Mouse (Mus musculus): ENCODE data around the gene Ddx39b.

Gene Ddx39b

DNA sequence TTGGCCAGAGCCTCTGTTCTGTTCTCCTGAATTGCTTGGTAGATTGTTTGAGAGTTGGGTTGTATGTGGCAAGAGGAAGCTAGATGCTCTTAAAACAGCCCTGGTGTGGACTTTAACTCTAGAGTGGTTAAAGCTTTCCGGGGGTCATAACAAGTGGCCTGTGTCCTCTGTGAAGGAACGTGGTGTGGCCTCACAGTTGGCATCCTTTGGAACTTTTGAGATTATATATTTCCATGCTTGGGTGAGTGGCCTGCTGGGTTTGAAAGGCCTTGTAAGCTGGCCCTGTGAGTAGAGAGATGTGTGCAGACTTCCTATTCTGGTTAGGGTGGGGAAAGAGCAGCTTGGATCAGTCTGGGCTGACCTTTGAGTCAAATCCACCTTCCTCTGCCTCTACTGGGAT lies 3.5 kb downstream of the Ddx39b start:
- DNase-seq (ENCODE audit: low read depth, low spot score): no peak

DNA sequence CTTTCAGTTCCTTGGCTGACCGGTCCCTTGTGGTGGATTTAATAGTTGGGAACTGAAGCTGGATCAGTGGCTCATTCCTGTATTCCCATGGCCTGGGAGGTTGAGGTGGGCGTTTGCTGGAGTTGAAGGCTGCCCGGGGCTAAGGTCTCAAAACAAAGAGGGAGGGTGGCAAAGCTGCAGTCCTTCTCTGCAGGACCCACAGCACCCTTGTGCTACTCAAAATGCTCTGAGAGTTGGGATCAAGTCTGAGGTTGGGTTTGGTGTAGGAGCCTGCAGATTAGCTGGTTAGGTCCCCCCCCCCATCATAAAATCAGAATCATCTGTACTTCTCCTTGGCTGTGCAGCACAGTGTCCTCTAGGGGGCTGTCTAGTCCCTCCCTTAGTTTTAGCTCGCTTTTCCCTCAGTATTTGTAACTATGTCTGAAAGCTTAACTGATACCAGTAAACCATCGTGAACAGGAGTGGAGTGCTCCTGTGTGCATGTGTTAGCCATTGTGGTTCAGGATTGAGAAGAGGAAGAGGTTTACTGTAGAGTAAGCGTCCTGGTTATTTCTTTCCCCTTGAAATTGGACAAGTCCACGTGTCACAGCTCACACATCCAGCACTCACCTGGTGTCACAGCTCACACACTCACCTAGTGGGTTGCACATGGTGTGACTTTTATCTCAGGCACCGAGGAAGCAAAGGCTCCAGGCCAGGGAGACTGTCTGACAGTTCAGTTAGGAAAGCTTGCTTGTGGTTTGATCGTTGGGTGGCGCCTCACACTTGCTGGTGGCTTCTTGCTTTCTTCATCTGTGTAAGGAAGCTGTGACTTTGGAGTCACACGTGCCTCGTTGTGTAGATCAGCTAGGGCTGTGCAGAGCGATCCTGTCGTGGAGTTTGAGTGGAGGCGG lies 4.4 kb downstream of the Ddx39b start:
- no peak for DNase-seq (ENCODE audit: low read depth, low spot score)

DNA sequence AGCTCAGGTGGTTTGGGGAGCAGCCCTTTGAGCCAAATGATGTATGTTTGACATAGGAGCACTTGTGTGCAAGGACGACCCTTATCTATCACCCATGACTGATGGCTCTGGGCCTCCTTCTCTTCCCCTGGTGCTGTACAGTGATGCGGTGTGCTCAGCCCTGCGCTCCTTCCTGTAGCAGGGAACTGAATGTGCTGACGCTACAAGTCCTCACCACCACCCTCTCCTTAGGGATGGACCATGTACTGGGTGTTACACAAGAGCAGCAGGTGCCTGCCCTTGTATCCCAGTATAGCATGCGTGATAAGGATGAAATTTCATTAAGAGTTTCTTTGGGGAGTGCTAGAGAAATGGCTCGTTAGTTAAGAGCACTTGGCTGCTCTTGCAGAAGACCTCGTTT lies 5.6 kb downstream of the Ddx39b start:
- no peak for DNase-seq (ENCODE audit: low read depth, low spot score)

DNA sequence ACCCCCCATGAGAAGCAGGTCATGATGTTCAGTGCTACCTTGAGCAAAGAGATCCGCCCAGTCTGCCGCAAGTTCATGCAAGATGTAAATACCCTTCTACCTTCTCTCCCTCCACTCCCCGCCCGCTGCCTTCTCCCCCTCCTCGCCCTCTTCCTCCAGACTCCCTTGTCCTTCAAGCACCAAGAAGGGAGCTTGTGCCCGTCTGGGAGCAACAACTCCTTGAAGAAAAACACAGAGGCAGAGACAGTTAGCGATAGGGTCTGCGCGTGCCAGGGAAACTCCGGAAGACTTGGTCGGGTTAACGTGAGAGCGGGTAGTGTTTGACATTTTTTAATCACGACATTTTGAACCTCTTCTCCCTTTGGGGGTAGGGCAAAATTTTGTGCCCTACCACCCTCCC lies 7.4 kb downstream of the Ddx39b start:
- DNase-seq (ENCODE audit: low read depth, low spot score): no peak

DNA sequence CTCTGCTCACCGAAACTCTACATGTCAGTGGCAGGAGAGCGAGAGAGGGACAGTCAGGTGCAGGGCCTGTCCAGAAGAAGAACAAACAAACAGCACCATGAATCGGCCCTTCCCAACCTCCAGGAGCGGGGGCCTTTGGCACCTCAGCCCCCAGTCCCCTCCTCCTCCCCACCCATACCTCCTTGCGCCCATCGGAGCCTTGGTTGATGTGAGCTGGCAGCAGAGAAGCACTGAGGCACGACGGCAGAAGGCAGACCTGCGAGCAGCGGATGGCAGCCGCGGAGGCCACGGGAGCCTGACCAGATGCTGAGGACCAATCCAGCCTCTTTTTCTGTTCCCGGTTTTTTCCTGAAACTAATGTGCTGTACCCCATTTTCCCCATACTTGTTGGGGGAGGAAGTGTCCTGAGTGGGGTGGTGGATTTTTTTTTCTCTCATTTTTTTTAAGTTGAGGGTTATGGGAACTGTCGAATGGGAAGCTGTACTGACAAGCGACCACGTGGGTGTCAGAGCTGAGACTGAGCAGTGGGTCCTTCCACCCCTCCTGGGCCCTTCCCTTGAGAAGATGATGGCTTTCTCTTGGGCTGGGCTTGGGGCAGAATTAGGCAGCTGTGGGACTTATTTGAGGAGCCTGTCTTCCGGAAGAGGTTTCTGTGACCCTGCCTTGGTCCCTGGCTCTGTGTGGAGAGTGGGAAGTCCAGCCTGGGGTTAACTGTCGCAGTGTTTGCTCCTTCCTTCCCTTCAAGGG lies 8.1 kb downstream of the Ddx39b start:
- DNase-seq (ENCODE audit: low read depth, low spot score): no peak

DNA sequence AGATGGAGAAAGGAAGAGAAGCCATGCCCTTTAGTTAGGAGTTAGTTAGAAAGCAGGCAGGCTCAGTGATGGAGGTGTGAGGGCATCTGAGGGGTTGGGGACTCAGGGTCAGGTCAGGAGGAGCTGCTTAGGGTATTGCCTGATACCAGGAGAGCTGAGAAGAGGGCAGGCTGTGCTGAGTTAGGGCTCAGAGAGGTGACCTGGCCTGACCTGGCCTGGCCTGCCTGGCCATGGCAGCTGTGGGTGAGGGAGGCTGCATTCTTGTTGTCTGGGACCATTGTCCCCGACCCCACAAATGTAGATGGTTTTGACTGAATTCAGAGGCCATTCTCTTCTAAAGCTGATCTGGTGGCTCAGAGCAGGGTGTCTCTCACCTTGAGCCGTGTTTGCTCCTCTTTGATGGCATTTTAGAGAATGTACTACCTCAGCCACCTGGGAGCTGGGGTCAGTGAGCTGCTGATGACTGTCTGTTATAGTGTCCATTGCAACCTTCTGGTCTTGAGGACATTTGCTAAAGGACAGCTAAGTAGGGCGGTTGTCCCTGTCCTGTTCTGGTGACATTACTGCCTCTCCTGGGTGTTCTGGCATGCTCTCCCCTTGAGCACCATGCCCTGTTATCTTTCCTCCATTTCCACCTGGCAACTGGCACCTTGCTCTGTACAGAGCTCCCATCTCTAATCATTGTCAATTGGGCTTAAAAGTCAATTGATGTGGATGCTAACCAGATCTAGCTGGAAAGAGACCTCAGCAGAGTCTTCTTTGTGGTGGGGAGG lies 9.0 kb downstream of the Ddx39b start:
- DNase-seq (ENCODE audit: low read depth, low spot score): no peak

DNA sequence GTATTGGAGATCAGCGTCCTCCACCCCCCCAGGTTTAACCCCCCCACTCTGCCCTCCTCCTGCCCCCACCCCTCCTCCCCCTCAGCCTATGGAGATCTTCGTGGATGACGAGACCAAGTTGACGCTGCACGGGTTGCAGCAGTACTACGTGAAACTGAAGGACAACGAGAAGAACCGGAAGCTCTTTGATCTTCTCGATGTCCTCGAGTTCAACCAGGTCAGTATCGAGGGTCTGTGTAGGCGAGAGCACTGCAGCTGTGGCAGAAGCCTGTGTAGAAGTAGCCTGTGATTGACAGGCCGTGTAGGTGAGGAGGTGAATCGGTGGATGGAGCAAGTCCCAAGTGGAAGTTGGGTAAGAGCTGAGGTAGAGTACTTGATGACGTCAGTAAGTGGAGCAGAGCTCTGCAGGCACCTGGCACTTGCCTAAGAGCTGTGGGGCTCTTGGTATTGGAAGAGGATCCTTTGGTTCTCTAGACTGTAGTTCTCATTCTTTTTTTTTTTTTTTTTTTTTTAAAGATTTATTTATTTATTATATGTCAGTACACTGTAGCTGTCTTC lies 9.7 kb downstream of the Ddx39b start:
- no peak for DNase-seq (ENCODE audit: low read depth, low spot score)

DNA sequence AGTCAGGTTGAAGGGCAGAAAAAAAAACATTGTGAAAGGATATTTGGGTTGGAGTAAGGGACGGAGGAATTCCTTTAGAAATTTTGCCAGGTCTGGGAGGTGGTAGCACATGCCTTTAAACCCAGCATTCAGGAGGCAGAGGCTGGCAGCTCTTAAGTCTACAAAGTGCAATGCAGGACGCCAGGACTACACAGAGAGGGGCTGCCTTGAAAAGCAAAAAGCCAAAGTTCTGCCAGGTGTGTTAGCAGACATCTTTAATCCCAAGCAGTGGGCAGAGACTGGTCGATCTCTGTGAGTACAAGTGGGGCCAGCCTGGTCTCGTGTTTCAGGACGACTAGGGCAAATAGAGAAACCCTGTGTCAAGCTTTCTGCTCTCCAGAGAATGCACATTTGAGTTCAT lies 10.4 kb downstream of the Ddx39b start:
- DNase-seq (ENCODE audit: low read depth, low spot score): no peak

DNA sequence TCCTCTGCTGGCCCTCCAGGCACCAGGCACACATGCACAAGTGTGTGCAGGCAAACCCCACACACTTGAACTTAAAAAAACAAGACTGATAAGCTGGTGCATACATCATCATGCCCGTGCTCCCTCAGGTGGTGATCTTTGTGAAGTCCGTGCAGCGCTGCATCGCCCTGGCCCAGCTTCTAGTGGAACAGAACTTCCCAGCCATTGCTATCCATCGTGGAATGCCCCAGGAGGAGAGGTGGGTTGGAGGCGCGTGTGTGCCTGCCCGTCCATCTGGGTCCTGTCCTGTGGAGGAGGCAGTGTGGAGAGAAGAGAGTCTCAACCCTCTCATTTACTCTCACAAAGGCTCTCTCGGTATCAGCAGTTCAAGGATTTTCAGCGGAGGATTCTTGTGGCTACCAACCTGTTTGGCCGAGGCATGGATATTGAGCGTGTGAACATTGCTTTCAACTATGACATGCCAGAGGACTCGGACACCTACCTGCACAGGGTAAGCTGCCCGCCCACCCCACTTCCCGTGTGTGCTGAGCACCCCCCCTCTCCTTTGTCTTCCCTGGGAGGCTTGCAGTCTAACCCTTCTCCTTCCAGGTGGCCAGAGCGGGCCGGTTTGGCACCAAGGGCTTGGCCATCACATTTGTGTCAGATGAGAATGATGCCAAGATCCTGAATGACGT lies 11.2 kb downstream of the Ddx39b start:
- DNase-seq (ENCODE audit: low read depth, low spot score): no peak

DNA sequence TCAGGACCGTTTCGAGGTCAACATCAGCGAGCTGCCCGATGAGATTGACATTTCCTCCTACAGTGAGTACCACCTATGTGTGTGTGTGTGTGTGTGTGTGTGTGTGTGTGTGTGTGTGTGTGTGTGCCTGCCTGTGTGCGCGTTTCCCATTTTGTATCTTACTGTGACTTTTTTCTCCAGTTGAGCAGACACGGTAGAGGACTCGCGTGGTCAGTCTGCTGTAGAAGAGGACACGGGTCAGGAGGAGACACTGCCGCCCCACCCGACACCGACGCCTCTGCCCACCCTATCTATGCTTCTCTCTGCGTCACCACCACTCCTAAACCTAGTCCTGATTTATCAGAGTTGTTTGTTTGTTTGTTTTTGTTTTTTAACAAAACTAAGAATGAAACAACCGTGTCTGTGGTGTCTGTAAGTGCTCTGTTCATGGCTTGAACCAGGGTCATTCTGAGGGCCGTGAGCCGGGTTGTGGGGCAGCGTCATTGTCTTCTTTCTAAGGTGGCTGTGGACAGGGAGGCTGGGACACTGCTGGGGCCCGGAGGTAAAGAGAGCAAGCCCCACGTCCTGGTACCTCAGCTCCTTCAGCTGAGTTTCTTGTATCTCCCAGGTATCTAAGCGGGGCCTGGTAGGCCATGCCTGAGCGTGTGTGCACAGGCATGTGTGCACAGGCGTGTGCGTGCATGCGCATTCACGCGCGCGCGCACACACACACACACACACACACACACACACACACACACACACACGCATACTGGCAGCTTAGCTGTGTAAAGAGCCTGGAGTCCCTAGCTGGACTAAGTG lies 11.9 kb downstream of the Ddx39b start:
- no peak for DNase-seq (ENCODE audit: low read depth, low spot score)

DNA sequence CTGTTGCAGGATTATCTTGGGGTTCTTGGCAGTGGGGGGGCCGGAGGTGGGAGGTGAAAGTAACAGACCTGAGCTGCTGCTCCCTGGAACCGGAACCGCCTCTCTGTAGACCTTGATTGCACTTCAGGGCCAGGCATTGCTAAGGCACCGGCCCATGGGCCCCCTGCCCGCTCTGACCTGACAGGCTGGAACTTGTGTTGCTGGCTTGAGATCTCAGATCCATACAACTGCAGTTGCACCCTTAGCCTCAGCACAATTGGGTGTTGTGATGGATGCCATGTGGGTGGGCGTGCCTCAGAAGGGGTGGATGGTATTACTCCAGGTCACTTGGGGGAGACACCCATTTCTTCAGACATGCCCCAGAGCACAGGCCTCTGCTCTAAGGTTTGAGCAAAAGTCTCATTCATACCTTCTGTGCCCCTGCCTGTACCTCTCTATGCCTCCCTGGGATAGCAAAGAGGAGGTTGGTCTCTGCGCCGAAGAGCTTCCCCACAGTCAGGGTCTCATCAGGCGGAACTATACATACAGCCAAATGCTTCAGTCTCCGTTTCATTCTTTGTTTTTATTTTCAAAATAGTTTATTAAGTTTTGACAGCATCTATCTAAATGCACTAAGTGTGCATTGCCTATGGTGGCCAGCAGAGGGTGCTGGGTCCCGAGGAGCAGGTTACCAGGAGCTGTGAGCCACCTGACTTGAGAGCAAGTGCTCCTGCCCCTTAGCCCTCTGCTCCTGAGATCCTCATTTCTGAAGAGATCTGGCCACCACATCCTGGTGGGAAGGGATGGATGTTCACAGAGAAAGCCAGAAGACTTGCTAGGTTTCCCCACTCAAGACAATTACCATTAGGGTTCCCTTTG lies 12.9 kb downstream of the Ddx39b start:
- no peak for DNase-seq (ENCODE audit: low read depth, low spot score)

DNA sequence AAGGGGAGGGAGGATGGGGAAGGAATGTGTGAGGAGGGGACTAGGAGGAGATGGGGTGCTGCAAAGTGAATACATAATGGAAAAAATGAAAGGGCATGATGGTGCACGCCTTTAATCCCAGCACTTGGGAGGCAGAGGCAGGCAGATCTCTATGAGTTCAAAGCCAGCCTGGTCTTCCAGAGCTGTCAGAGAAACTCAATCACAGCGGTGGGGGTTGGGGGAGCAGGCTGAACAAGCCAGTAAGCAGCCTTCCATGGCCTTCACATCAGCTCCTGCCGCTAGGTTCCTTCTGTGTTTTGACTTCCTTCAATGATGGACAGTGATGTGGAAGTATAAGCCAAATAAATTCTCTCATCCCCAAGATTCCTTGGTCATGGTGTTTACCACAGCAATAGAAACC lies 13.8 kb downstream of the Ddx39b start:
- DNase-seq (ENCODE audit: low read depth, low spot score): no peak

DNA sequence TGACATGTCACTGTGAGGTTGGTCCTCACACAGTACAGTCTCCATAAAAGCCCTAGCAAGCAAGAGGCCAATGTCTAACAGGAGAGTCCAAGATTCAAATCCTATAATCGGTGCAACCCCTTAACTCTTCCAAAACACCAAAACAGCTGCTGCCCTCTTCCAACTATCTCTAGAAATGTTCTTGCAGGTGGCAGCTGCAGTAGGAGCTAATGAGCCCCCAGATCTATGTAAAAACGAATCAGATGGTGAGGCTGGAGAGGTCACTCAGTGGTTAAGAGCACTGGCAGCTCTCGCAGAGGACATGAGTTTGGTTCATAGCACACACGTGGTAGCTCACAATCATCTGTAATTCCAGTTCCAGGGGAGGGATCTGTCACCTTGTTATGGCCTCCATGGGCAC lies 14.2 kb downstream of the Ddx39b start:
- no peak for DNase-seq (ENCODE audit: low read depth, low spot score)

DNA sequence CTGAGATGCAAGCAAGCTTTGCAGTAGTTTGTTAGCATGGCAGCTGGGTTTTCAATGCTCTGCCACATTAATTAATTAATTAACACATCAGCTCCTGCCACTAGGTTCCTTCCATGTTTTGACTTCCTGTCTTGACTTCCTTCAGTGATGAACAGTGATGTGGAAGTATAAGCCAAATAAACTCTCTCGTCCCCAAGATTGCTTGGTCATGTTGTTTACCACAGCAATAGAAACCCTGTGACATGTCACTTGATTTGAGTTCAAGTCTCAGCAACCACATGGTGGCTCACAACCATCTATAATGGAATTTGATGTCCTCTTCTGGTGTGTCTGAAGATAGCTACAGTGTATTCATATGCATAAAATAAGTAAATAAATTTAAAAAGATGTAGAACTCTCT lies 15.8 kb downstream of the Ddx39b start:
- DNase-seq (ENCODE audit: low read depth, low spot score): no peak

DNA sequence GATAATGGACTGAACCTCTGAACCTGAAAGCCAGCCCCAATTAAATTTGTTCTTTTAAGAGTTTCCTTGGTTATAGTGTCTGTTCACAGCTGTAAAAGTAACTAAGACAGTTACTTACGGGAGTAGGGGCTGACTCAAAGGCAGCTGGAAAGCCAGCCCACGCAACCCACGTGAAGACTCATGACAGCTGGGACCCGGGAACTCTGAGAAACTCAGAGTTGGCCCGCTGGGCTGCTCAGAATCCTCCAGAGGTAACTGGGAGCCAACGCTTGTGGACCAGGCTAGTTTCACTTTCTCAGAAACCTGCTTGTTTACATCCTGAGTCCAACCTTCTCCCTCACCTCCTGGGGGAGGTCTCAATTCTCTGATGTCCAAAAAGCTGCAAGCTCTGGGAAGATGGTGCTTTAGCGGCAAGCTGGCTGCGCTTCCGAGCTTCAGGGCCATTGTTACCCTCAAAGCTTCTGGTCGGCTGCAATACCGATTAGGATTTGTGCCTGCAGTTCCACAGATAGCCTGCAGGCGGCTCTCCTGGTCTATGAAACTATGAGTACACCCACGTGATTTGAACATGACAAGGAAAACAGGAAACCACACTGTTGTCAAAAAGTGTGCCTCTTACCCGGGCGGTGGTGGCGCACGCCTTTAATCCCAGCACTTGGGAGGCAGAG lies 16.4 kb downstream of the Ddx39b start:
- DNase-seq (ENCODE audit: low read depth, low spot score): no peak

DNA sequence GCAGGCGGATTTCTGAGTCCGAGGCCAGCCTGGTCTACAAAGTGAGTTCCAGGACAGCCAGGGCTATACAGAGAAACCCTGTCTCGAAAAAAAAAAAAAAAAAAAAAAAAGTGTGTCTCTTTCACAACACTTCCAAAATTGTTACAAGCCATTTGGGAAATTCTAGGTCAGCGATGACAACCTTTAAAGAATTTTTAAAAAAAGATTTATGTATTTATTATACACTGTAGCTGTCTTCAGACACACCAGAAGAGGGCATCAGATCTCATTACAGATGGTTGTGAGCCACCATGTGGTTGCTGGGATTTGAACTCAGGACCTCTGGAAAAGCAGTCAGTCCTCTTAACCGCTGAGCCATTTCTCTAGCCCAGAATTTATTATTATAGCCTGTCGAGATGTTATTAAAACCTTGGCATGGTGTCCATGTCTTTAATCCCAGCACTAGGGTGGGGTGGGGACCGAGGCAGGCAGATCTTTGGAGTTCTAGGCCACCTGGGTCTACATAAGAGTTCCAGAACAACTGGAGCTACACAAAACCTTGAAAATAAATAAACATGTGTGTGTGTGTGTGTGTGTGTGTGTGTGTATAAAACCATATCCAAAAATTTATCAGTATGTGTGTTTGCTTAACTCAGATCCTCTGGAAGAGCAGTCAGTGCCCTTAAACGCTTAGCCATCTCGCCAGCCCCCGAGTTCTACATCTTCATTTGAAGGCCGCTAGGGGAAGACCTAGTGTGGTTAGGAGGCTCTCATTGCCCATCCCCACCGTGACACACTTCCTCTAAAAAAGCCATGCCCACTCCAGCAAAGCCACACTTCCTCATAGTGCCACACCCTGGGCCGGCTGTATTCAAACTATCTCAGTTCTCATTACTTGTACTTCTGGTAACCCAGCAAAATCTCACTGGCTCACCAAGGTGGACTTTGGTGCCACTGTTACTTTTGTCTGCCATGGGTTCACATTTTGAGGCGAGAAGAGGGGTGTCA lies 17.2 kb downstream of the Ddx39b start:
- DNase-seq (ENCODE audit: low read depth, low spot score): no peak

DNA sequence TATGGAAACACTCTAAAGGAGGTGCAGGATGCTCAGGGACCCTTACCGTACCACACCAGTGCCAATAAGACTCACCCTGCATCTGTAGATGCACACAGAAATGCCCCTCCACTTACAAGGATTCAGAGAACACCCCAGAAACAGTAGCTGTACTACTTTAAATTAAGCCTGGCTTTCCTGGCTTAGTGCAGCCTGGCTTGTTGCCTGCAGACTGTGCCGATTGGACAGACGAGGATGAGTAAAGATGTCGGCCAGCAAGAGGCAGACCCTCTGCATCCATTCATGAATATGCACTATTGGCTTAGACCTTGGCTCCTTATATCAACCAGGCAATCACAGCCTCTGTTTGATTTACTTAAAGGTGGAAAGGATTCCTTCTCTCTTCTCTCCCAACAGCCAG lies 18.1 kb downstream of the Ddx39b start:
- no peak for DNase-seq (ENCODE audit: low read depth, low spot score)

DNA sequence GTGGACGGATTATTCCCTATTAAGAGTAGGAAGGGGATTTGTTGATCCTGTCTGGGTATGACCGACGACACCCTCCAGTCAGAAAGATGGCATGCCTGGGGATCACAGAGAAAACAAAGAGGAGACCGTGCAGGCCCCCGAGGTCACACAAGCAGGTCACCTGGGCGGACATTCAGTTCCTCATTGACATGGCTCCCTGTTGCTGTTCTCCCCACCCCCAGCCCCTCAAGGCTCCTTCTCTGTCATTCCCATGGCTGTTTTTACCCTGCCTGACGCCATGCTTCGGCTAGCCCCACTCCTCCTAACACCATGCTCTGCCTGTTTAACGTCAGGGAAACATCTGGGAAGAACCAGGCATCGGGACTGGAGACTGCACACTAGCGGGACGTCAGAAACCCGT lies 20.1 kb downstream of the Ddx39b start:
- DNase-seq (ENCODE audit: low read depth, low spot score): no peak

Data from brain, embryonic 18.5 days (tissue).